Mouse (Mus musculus) gastrocnemius, postnatal 25 days (tissue): ENCODE data around the gene Akt3. TPM values are rescaled to one million over a fixed set of nuclear protein-coding genes. Genes with fewer than 3 reads are reported as not detected.

Experiments
- DNase-seq: peaks from one replicate; pipeline ENCODE4 v3.0.0; 2022
- long read RNA-seq, 2 experiments: library from polyadenylated mRNA; stranded (forward); transcript quantifications; one replicate each; pipeline ENCODE4 v2.0.0; 2021
- total RNA-seq, 2 experiments: library from RNA; stranded (reverse); gene quantifications; 1 replicate in 1 of 2; 2 replicates in 1 of 2; pipeline ENCODE4 v1.2.3; 2021

The Akt3 gene
- total RNA-seq = 10 to 100 TPM; 10.4 to 14.0 TPM
- long read RNA-seq, experiment 1, partial matches to known transcripts = 0 of 1 reads
- long read RNA-seq, experiment 1, other reads (novel, unspliced or antisense) = 1 of 1 reads
- long read RNA-seq, experiment 2, partial matches to known transcripts = 0 of 1 reads
- long read RNA-seq, experiment 2, other reads (novel, unspliced or antisense) = 1 of 1 reads

- DNase-seq = no peak
Observed at GRCm38 (mm10) chr1:177258034-177258342, at the start of gene Akt3. Gene Akt3, minus strand, starts transcription at chr1:177258203.

- DNase-seq = no peak
Observed at GRCm38 (mm10) chr1:177307549-177307948, 49.5 kb upstream of the Akt3 start.

- DNase-seq = no peak
Observed at GRCm38 (mm10) chr1:177298231-177298630, 40.2 kb upstream of the Akt3 start.

GRCm38 (mm10) chr1:177286764-177287163, 28.8 kb upstream of the Akt3 start:
- DNase-seq = no peak

GRCm38 (mm10) chr1:177281925-177282324, 23.9 kb upstream of the Akt3 start:
- DNase-seq = no peak

GRCm38 (mm10) chr1:177277361-177277760, 19.4 kb upstream of the Akt3 start:
- DNase-seq = no peak

GRCm38 (mm10) chr1:177267645-177268044, 9.6 kb upstream of the Akt3 start:
- DNase-seq = no peak

- no peak for DNase-seq
Observed at GRCm38 (mm10) chr1:177262926-177263325, 4.9 kb upstream of the Akt3 start.

- DNase-seq = no peak
Observed at GRCm38 (mm10) chr1:177260796-177261195, 2.8 kb upstream of the Akt3 start.

- DNase-seq = no peak
Observed at GRCm38 (mm10) chr1:177259038-177259600, 1.1 kb upstream of the Akt3 start.

- peak; percentile 82 for DNase-seq
Observed at GRCm38 (mm10) chr1:177258343-177259037, 487 bp upstream of the Akt3 start.

GRCm38 (mm10) chr1:177257178-177258033, 597 bp downstream of the Akt3 start:
- DNase-seq = peak; percentile 49

- DNase-seq = no peak
Observed at GRCm38 (mm10) chr1:177248638-177249037, 9.4 kb downstream of the Akt3 start.

- DNase-seq = no peak
Observed at GRCm38 (mm10) chr1:177238368-177238767, 19.6 kb downstream of the Akt3 start.

- DNase-seq = no peak
Observed at GRCm38 (mm10) chr1:177236695-177237094, 21.3 kb downstream of the Akt3 start.

GRCm38 (mm10) chr1:177236249-177236648, 21.8 kb downstream of the Akt3 start:
- no peak for DNase-seq

- DNase-seq = no peak
Observed at GRCm38 (mm10) chr1:177234462-177234861, 23.5 kb downstream of the Akt3 start.

GRCm38 (mm10) chr1:177231122-177231521, 26.9 kb downstream of the Akt3 start:
- no peak for DNase-seq

- DNase-seq = no peak
Observed at GRCm38 (mm10) chr1:177198978-177199377, 59.0 kb downstream of the Akt3 start.

- no peak for DNase-seq
Observed at GRCm38 (mm10) chr1:177195224-177195623, 62.8 kb downstream of the Akt3 start.

- no peak for DNase-seq
Observed at GRCm38 (mm10) chr1:177194324-177194723, 63.7 kb downstream of the Akt3 start.

GRCm38 (mm10) chr1:177191623-177192022, 66.4 kb downstream of the Akt3 start:
- no peak for DNase-seq

- no peak for DNase-seq
Observed at GRCm38 (mm10) chr1:177190358-177190757, 67.6 kb downstream of the Akt3 start.
